Mouse (Mus musculus): ENCODE data around the gene Sorbs1. TPM values are rescaled to one million over a fixed set of nuclear protein-coding genes. Genes with fewer than 3 reads are reported as not detected.

Sorbs1 gene
- polyA plus RNA-seq (2014; fragmentation: Illumina TruSeq; extraction: RNeasy Lipid Tissue Mini Kit (QIAGEN cat#74804); ENCODE audit: low read depth, low replicate concordance), result 42.7 TPM

GRCm38 (mm10) chr19:40513632-40514078, at the start of gene Sorbs1:
Sorbs1 (minus strand) TSS chr19:40513779.

GRCm38 (mm10) chr19:40271308-40271892, 242.2 kb downstream of the Sorbs1 start, which contains the start of gene Pdlim1:
Pdlim1 (minus strand) TSS chr19:40271842.

Other genes with a start within 250 kb of the Sorbs1 start
- gene Pdlim1, start 241.9 kb downstream of the Sorbs1 start, polyA plus RNA-seq (2014; fragmentation: Illumina TruSeq; extraction: RNeasy Lipid Tissue Mini Kit (QIAGEN cat#74804); ENCODE audit: low read depth, low replicate concordance), result 18.2 TPM
- gene Aldh18a1, start 74.7 kb upstream of the Sorbs1 start, polyA plus RNA-seq (2014; fragmentation: Illumina TruSeq; extraction: RNeasy Lipid Tissue Mini Kit (QIAGEN cat#74804); ENCODE audit: low read depth, low replicate concordance), result 0.24 TPM
- gene Tctn3, start 98.5 kb upstream of the Sorbs1 start, polyA plus RNA-seq (2014; fragmentation: Illumina TruSeq; extraction: RNeasy Lipid Tissue Mini Kit (QIAGEN cat#74804); ENCODE audit: low read depth, low replicate concordance), result 0.50 TPM
- 2.1 TPM for gene Entpd1, start 98.6 kb upstream of the Sorbs1 start, polyA plus RNA-seq (2014; fragmentation: Illumina TruSeq; extraction: RNeasy Lipid Tissue Mini Kit (QIAGEN cat#74804); ENCODE audit: low read depth, low replicate concordance)
- 0.53 TPM for gene Cc2d2b, start 235.0 kb upstream of the Sorbs1 start, polyA plus RNA-seq (2014; fragmentation: Illumina TruSeq; extraction: RNeasy Lipid Tissue Mini Kit (QIAGEN cat#74804); ENCODE audit: low read depth, low replicate concordance)